Mouse (Mus musculus): ENCODE results near the gene Sycp3. TPM values are rescaled to one million over a fixed set of nuclear protein-coding genes. Genes with fewer than 3 reads are reported as not detected.

The Sycp3 gene
- 0.10 TPM in 1 of 2 replicates, not detected in the other for polyA plus RNA-seq (2012; rRNA removed)
- not detected in 2 replicates for polyA plus RNA-seq (2014; fragmentation: Nextera tagmentation; extraction: Ambion mirVana)

- no peaks in the 10 kb centered on the region for H3K36me3 ChIP-seq (ENCODE audit: control insufficient read depth, insufficient read depth, low read length)
- no peak for ATAC-seq (ENCODE audit: low FRiP score, low read depth)
- 88% methylated on average over 33 of the region's 33 CpGs for WGBS
These were observed at the start of gene Sycp3 for GRCm38 (mm10) chr10:88459502-88459992. Gene Sycp3, plus strand, starts transcription at chr10:88459569.

GRCm38 (mm10) chr10:88409751-88410150, 49.6 kb upstream of the Sycp3 start:
- no peak overlapping the region for H3K4me2 ChIP-seq (replicated peaks; ENCODE audit: low read depth, low read length, severe bottlenecking)
- H3K36me3 ChIP-seq (ENCODE audit: control insufficient read depth, insufficient read depth, low read length) = no peaks in the 10 kb centered on the region
- no peak for TF ChIP-seq POLR2A (IDR thresholded peaks at IDR 0.05; ENCODE audit: borderline replicate concordance, extremely low read depth, insufficient read depth, insufficient read length)
- H3K9ac ChIP-seq (ENCODE audit: low read depth, low read length, severe bottlenecking) = no peak overlapping the region
- no peak overlapping the region for H3K4me3 ChIP-seq (replicated peaks; ENCODE audit: low read length)
- H3K4me1 ChIP-seq (ENCODE audit: control insufficient read depth, insufficient read depth, low read length) = no peaks in the 10 kb centered on the region
- DNase-seq (ENCODE audit: low spot score) (no peak), ATAC-seq (ENCODE audit: low FRiP score, low read depth) (no peak)
- H3K27ac ChIP-seq (replicated peaks; ENCODE audit: low read depth, low read length) = no peak overlapping the region
- H3K27me3 ChIP-seq (ENCODE audit: control insufficient read depth, insufficient read depth, low read length) = no peaks in the 10 kb centered on the region
- no peaks in the 10 kb centered on the region for H3K9me3 ChIP-seq (ENCODE audit: control insufficient read depth, low read length)
- WGBS = 57% methylated on average over 2 of the region's 2 CpGs

More at GRCm38 (mm10) chr10:88459502-88459992, at the start of gene Sycp3:
- Histone ChIP-seq H3K4me3 (replicated peaks; ENCODE audit: low read length) (no peak within 1 kb of the TSS), H3K27ac (replicated peaks; ENCODE audit: low read depth, low read length) (no peak within 1 kb of the TSS), H3K4me1 (ENCODE audit: control insufficient read depth, insufficient read depth, low read length) (no peaks in the 10 kb centered on the region), H3K27me3 (ENCODE audit: control insufficient read depth, insufficient read depth, low read length) (no peaks in the 10 kb centered on the region), H3K4me2 (replicated peaks; ENCODE audit: low read depth, low read length, severe bottlenecking) (no peak within 1 kb of the TSS), H3K9ac (ENCODE audit: low read depth, low read length, severe bottlenecking) (no peak within 1 kb of the TSS), H3K9me3 (ENCODE audit: control insufficient read depth, low read length) (no peaks in the 10 kb centered on the region)
- DNase-seq (ENCODE audit: low spot score) = no peak
- TF ChIP-seq POLR2A (IDR thresholded peaks at IDR 0.05; ENCODE audit: borderline replicate concordance, extremely low read depth, insufficient read depth, insufficient read length) = no peak

GRCm38 (mm10) chr10:88412290-88412995, 46.9 kb upstream of the Sycp3 start:
- no peaks in the 10 kb centered on the region for H3K9me3 ChIP-seq (ENCODE audit: control insufficient read depth, low read length)
- no peak for TF ChIP-seq POLR2A (IDR thresholded peaks at IDR 0.05; ENCODE audit: borderline replicate concordance, extremely low read depth, insufficient read depth, insufficient read length)
- no peak overlapping the region for H3K27ac ChIP-seq (replicated peaks; ENCODE audit: low read depth, low read length)
- H3K4me2 ChIP-seq (replicated peaks; ENCODE audit: low read depth, low read length, severe bottlenecking) = no peak overlapping the region
- H3K4me3 ChIP-seq (replicated peaks; ENCODE audit: low read length) = no peak overlapping the region
- 0 out of 2 replicates have a peak, but pooled peaks cover 5% of the 10 kb centered on the region for H3K36me3 ChIP-seq (ENCODE audit: control insufficient read depth, insufficient read depth, low read length)
- H3K4me1 ChIP-seq (ENCODE audit: control insufficient read depth, insufficient read depth, low read length) = no peaks in the 10 kb centered on the region
- H3K27me3 ChIP-seq (ENCODE audit: control insufficient read depth, insufficient read depth, low read length) = no peaks in the 10 kb centered on the region
- WGBS = 53% methylated on average over 17 of the region's 17 CpGs
- ATAC-seq (ENCODE audit: low FRiP score, low read depth) (no peak), DNase-seq (ENCODE audit: low spot score) (no peak)
- H3K9ac ChIP-seq (ENCODE audit: low read depth, low read length, severe bottlenecking) = no peak overlapping the region

GRCm38 (mm10) chr10:88417686-88418085, 41.7 kb upstream of the Sycp3 start:
- DNase-seq (ENCODE audit: low spot score) = no peak
- Histone ChIP-seq H3K36me3 (ENCODE audit: control insufficient read depth, insufficient read depth, low read length) (peaks cover 8% of the 10 kb centered on the region), H3K4me1 (ENCODE audit: control insufficient read depth, insufficient read depth, low read length) (no peaks in the 10 kb centered on the region), H3K27ac (replicated peaks; ENCODE audit: low read depth, low read length) (no peak overlapping the region), H3K4me2 (replicated peaks; ENCODE audit: low read depth, low read length, severe bottlenecking) (no peak overlapping the region), H3K9ac (ENCODE audit: low read depth, low read length, severe bottlenecking) (no peak overlapping the region), H3K27me3 (ENCODE audit: control insufficient read depth, insufficient read depth, low read length) (no peaks in the 10 kb centered on the region), H3K4me3 (replicated peaks; ENCODE audit: low read length) (no peak overlapping the region), H3K9me3 (ENCODE audit: control insufficient read depth, low read length) (no peaks in the 10 kb centered on the region)
- 89% methylated on average over 5 of the region's 5 CpGs for WGBS
- ATAC-seq (ENCODE audit: low FRiP score, low read depth) = no peak
- no peak for TF ChIP-seq POLR2A (IDR thresholded peaks at IDR 0.05; ENCODE audit: borderline replicate concordance, extremely low read depth, insufficient read depth, insufficient read length)

- no peak overlapping the region for H3K27ac ChIP-seq (replicated peaks; ENCODE audit: low read depth, low read length)
- no peak overlapping the region for H3K9ac ChIP-seq (ENCODE audit: low read depth, low read length, severe bottlenecking)
- no peaks in the 10 kb centered on the region for H3K9me3 ChIP-seq (ENCODE audit: control insufficient read depth, low read length)
- DNase-seq (ENCODE audit: low spot score) (no peak), ATAC-seq (ENCODE audit: low FRiP score, low read depth) (no peak)
- no peak overlapping the region for H3K4me3 ChIP-seq (replicated peaks; ENCODE audit: low read length)
- TF ChIP-seq POLR2A (IDR thresholded peaks at IDR 0.05; ENCODE audit: borderline replicate concordance, extremely low read depth, insufficient read depth, insufficient read length) = no peak
- no peaks in the 10 kb centered on the region for H3K4me1 ChIP-seq (ENCODE audit: control insufficient read depth, insufficient read depth, low read length)
- no peaks in the 10 kb centered on the region for H3K27me3 ChIP-seq (ENCODE audit: control insufficient read depth, insufficient read depth, low read length)
- WGBS = 71% methylated on average over 11 of the region's 11 CpGs
- peaks cover 5% of the 10 kb centered on the region for H3K36me3 ChIP-seq (ENCODE audit: control insufficient read depth, insufficient read depth, low read length)
- H3K4me2 ChIP-seq (replicated peaks; ENCODE audit: low read depth, low read length, severe bottlenecking) = no peak overlapping the region
These were observed 39.2 kb upstream of the Sycp3 start for GRCm38 (mm10) chr10:88420141-88420541.
